Mouse (Mus musculus): Measurements from ENCODE around the gene Serpinb8. TPM values are rescaled to one million over a fixed set of nuclear protein-coding genes. Genes with fewer than 3 reads are reported as not detected.

Serpinb8 gene
- polyA plus RNA-seq, 1 experiment from 2014 or later: 1.7 TPM

DNA sequence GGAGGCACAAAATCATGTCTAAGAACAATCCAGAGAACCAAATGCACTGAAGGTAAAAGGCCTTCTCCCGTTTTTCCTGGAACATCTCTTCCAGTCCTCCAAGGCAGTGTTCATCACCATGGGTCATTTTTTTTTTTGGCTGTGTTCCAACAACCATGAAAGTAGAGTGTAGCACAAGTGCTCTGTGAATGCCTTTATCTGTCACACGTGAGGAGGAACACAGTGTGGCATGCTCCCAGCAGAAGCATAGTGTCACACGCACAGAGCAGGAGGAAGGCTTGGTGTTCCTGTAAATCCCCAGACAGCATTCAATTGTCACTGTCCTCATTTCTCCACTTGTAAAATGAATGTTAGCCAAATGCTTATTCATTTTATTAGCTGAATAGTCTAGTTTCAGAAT, 2.8 kb downstream of the Serpinb8 start:
- Histone ChIP-seq H3K9ac (no peak overlapping the region), H3K27ac (no peak overlapping the region), H3K4me3 (no peak overlapping the region), H3K27me3 (no peaks in the 10 kb centered on the region), H3K4me2 (replicated peaks) (no peak overlapping the region), H3K4me1 (no peaks in the 10 kb centered on the region), H3K9me3 (replicated peaks) (no peaks in the 10 kb centered on the region), H3K36me3 (no peaks in the 10 kb centered on the region)
- WGBS: 80% methylated on average over 3 of the region's 3 CpGs
- ATAC-seq (ENCODE audit: low FRiP score): no peak

DNA sequence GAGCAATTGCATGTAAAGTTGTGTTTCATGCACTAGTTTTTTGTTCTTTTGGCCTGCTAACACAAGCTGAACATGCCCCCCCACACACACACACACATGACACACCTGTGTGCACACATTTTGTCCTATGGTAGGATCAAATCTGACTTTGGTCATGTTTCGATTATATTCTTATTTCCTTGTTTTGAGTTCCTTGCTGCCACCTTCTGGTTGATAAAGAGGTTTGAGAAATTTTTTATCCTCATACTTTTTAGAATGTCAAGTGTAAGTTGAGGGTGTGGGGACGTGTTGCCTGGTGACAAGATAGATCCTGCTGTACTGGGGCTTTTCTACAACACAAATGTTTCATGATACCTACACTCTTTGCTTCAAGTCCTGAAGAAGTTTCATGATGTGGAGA, 3.7 kb downstream of the Serpinb8 start:
- H3K27ac ChIP-seq: no peak overlapping the region
- H3K36me3 ChIP-seq: no peaks in the 10 kb centered on the region
- WGBS: 86% methylated on average over 2 of the region's 2 CpGs
- no peak for ATAC-seq (ENCODE audit: low FRiP score)
- H3K4me3 ChIP-seq: no peak overlapping the region
- no peaks in the 10 kb centered on the region for H3K9me3 ChIP-seq (replicated peaks)
- no peaks in the 10 kb centered on the region for H3K4me1 ChIP-seq
- no peaks in the 10 kb centered on the region for H3K27me3 ChIP-seq
- H3K4me2 ChIP-seq (replicated peaks): no peak overlapping the region
- H3K9ac ChIP-seq: no peak overlapping the region

- H3K4me3 ChIP-seq: no peak overlapping the region
- no peak overlapping the region for H3K4me2 ChIP-seq (replicated peaks)
- ATAC-seq (ENCODE audit: low FRiP score): no peak
- H3K27ac ChIP-seq: no peak overlapping the region
- no peaks in the 10 kb centered on the region for H3K4me1 ChIP-seq
- no peaks in the 10 kb centered on the region for H3K36me3 ChIP-seq
- no peaks in the 10 kb centered on the region for H3K27me3 ChIP-seq
- no peak overlapping the region for H3K9ac ChIP-seq
- no peaks in the 10 kb centered on the region for H3K9me3 ChIP-seq (replicated peaks)
These were observed 7.1 kb downstream of the Serpinb8 start for GRCm38 (mm10) chr1:107596874-107597273.

DNA sequence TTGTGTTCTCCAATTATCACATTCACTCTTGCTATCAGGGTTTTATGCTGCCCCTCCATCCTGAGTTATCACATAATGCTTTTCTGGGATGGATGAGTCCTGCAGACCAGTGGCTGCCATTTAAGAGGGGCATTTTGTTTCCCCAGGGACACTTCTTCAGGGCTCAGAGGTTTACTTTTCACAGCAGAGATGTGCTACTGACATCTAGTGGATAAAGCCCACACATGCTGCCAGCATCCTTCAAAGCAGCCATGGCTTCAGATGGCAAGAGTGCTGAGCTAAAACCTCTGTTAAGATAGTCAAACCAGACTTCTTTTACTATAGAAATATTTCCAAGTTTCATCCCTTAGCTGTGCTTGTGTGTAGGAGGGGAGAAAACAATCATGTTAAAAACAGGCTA, 8.7 kb downstream of the Serpinb8 start:
- Histone ChIP-seq H3K36me3 (no peaks in the 10 kb centered on the region), H3K4me3 (no peak overlapping the region), H3K9me3 (replicated peaks) (no peaks in the 10 kb centered on the region), H3K4me1 (no peaks in the 10 kb centered on the region), H3K27ac (no peak overlapping the region), H3K27me3 (no peaks in the 10 kb centered on the region), H3K9ac (no peak overlapping the region), H3K4me2 (replicated peaks) (no peak overlapping the region)
- ATAC-seq (ENCODE audit: low FRiP score): no peak

- H3K4me1 ChIP-seq: no peaks in the 10 kb centered on the region
- no peaks in the 10 kb centered on the region for H3K9me3 ChIP-seq (replicated peaks)
- no peak overlapping the region for H3K9ac ChIP-seq
- no peaks in the 10 kb centered on the region for H3K27me3 ChIP-seq
- H3K27ac ChIP-seq: no peak overlapping the region
- WGBS: 71% methylated on average over 1 of the region's 1 CpGs
- no peak overlapping the region for H3K4me2 ChIP-seq (replicated peaks)
- H3K4me3 ChIP-seq: no peak overlapping the region
- no peaks in the 10 kb centered on the region for H3K36me3 ChIP-seq
- ATAC-seq (ENCODE audit: low FRiP score): no peak
These were observed 19.1 kb downstream of the Serpinb8 start for GRCm38 (mm10) chr1:107608942-107609341.

DNA sequence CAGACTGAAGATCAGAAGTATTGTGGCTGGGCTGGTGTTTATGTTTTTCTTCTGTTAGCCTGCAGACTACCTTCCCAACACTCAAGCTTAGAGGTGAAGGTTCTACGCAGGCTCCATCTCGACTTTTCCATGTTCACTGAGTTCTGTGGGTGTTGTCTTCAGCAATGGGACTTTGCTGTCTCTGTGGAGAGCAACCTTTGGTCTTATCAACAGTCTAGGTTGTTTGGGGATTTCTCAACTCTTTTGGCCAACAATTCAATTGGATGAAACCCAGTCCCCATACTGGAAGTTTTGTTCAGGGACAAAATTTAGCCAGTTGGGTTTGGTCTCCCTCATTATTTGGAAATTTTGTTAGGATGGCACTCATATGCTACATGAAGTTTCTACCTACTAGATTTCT, 24.3 kb downstream of the Serpinb8 start:
- no peaks in the 10 kb centered on the region for H3K9me3 ChIP-seq (replicated peaks)
- H3K36me3 ChIP-seq: no peaks in the 10 kb centered on the region
- 87% methylated on average over 2 of the region's 2 CpGs for WGBS
- H3K9ac ChIP-seq: no peak overlapping the region
- no peak for ATAC-seq (ENCODE audit: low FRiP score)
- no peak overlapping the region for H3K4me2 ChIP-seq (replicated peaks)
- no peak overlapping the region for H3K4me3 ChIP-seq
- no peak overlapping the region for H3K27ac ChIP-seq
- no peaks in the 10 kb centered on the region for H3K27me3 ChIP-seq
- H3K4me1 ChIP-seq: no peaks in the 10 kb centered on the region

GRCm38 (mm10) chr1:107622017-107622416, 32.2 kb downstream of the Serpinb8 start:
- Histone ChIP-seq H3K4me3 (no peak overlapping the region), H3K9ac (no peak overlapping the region), H3K36me3 (no peaks in the 10 kb centered on the region), H3K27me3 (no peaks in the 10 kb centered on the region), H3K9me3 (replicated peaks) (no peaks in the 10 kb centered on the region), H3K27ac (no peak overlapping the region), H3K4me1 (no peaks in the 10 kb centered on the region), H3K4me2 (replicated peaks) (no peak overlapping the region)
- WGBS: 67% methylated on average over 4 of the region's 4 CpGs
- no peak for ATAC-seq (ENCODE audit: low FRiP score)

DNA sequence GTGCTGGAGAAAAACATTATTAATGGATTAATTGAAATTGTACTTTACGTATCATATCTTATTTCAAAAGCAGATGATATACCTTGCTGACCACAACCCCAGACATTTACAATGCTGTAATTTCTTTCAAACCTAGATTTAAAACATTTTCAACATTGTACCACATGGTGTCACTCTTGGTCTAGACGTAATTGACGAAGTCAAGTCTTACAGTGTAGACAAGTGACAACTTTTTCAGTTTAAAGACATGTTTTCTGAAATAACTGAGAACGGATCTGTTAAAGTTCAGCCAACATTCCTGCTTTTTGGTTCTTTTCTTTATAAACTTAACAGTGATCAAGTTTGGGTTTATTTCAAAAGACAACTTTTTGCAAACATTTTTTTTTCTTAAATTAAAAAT, 46.1 kb downstream of the Serpinb8 start:
- WGBS: 42% methylated on average over 4 of the region's 4 CpGs
- H3K27ac ChIP-seq: no peak overlapping the region
- no peaks in the 10 kb centered on the region for H3K9me3 ChIP-seq (replicated peaks)
- no peak overlapping the region for H3K4me3 ChIP-seq
- no peaks in the 10 kb centered on the region for H3K36me3 ChIP-seq
- no peak overlapping the region for H3K4me2 ChIP-seq (replicated peaks)
- H3K4me1 ChIP-seq: no peaks in the 10 kb centered on the region
- no peak for ATAC-seq (ENCODE audit: low FRiP score)
- no peak overlapping the region for H3K9ac ChIP-seq
- H3K27me3 ChIP-seq: no peaks in the 10 kb centered on the region

DNA sequence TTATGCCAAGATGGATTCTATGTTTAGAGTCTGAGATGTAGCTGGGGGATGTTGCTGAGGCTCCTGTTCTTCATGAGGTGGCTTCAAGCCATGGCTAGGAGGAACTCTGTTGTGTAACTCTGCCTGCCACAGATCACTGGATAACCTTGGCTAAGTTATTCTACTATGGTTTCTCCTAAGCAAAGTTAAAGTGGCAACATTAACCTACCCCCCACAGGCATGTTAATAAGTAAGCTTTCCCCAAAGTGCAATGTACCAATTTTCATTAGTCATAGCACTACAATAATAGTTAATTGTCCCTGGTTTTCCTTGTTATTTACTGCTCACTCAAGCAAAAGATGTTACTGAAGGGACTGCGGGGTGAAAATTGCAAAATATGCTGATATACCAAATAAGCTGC, 48.2 kb downstream of the Serpinb8 start:
- no peaks in the 10 kb centered on the region for H3K4me1 ChIP-seq
- H3K27me3 ChIP-seq: no peaks in the 10 kb centered on the region
- H3K36me3 ChIP-seq: no peaks in the 10 kb centered on the region
- H3K27ac ChIP-seq: no peak overlapping the region
- H3K4me2 ChIP-seq (replicated peaks): no peak overlapping the region
- ATAC-seq (ENCODE audit: low FRiP score): no peak
- WGBS: 78% methylated on average over 1 of the region's 1 CpGs
- no peak overlapping the region for H3K4me3 ChIP-seq
- H3K9ac ChIP-seq: no peak overlapping the region
- H3K9me3 ChIP-seq (replicated peaks): no peaks in the 10 kb centered on the region

DNA sequence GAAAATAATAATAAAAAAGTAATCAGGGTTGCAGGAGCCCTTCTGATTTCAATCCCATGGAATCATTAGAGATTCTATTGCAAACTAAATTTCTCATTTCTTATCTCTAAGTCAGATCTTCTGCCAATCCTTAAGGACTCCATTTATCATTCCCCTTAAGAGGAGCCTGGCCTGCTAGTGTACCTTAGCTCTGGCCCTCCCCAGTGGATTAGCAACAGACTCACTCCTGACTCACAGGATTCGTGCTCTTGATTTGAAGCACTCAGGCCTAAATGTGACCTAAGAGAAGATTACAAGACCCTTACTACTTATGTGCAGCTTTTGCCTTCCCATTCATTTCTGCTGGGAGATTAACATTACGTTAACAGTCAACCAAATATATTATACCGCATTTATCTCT, 48.7 kb downstream of the Serpinb8 start:
- no peaks in the 10 kb centered on the region for H3K9me3 ChIP-seq (replicated peaks)
- no peaks in the 10 kb centered on the region for H3K36me3 ChIP-seq
- H3K4me3 ChIP-seq: no peak overlapping the region
- H3K27ac ChIP-seq: no peak overlapping the region
- H3K4me1 ChIP-seq: no peaks in the 10 kb centered on the region
- ATAC-seq (ENCODE audit: low FRiP score): no peak
- H3K4me2 ChIP-seq (replicated peaks): no peak overlapping the region
- no peak overlapping the region for H3K9ac ChIP-seq
- 89% methylated on average over 3 of the region's 3 CpGs for WGBS
- no peaks in the 10 kb centered on the region for H3K27me3 ChIP-seq

GRCm38 (mm10) chr1:107642457-107643118, 52.8 kb downstream of the Serpinb8 start:
- Histone ChIP-seq H3K27ac (no peak overlapping the region), H3K9me3 (replicated peaks) (no peaks in the 10 kb centered on the region), H3K36me3 (no peaks in the 10 kb centered on the region), H3K9ac (no peak overlapping the region), H3K4me3 (no peak overlapping the region), H3K4me1 (no peaks in the 10 kb centered on the region), H3K4me2 (replicated peaks) (no peak overlapping the region), H3K27me3 (no peaks in the 10 kb centered on the region)
- ATAC-seq (ENCODE audit: low FRiP score): no peak
- WGBS: 79% methylated on average over 2 of the region's 2 CpGs

DNA sequence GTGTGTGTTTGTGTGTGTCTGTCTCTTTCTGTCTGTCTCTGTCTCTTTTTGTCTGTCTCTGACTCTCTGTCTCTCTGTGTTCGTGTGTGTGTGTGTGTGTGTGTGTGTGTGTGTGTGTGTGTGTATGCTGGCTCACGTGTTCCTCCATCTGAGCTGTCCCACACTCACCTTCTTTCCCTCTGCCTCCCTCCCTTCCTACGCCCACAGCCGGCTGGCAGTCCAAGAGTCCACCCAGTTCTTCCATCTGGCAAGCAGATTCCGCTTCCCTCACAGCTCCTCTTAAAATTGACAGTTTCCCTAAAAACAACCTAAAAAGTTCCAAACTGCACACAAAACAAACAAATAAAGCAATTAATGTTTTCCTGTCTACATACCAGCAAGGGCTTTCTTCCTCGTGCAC, 55.3 kb downstream of the Serpinb8 start:
- no peaks in the 10 kb centered on the region for H3K4me1 ChIP-seq
- no peaks in the 10 kb centered on the region for H3K36me3 ChIP-seq
- H3K4me2 ChIP-seq (replicated peaks): no peak overlapping the region
- H3K4me3 ChIP-seq: no peak overlapping the region
- no peaks in the 10 kb centered on the region for H3K27me3 ChIP-seq
- WGBS: 85% methylated on average over 5 of the region's 6 CpGs
- no peak overlapping the region for H3K27ac ChIP-seq
- H3K9ac ChIP-seq: no peak overlapping the region
- ATAC-seq (ENCODE audit: low FRiP score): no peak
- H3K9me3 ChIP-seq (replicated peaks): no peaks in the 10 kb centered on the region

DNA sequence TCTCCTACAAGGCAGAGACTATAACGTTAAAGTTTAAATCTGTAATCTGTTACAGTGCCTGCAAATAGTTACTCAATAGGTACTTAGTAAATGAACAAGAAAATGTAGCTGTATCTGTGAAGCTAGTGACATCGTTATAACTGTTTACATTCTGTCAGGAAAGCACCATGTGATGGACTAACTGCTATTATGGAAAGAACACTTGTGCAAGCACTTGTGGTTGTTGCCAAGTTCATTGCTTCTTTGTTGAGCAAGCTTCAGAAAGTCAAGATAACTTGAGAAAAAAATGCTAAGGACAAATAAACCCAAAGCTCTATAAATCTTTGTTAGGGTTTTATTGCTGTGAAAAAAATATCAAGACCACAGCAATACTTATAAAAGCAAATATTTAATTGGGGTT, 67.9 kb downstream of the Serpinb8 start:
- 88% methylated on average over 2 of the region's 2 CpGs for WGBS
- Histone ChIP-seq H3K27ac (no peak overlapping the region), H3K4me1 (no peaks in the 10 kb centered on the region), H3K9me3 (replicated peaks) (no peaks in the 10 kb centered on the region), H3K9ac (no peak overlapping the region), H3K4me2 (replicated peaks) (no peak overlapping the region), H3K4me3 (no peak overlapping the region), H3K27me3 (no peaks in the 10 kb centered on the region), H3K36me3 (no peaks in the 10 kb centered on the region)
- no peak for ATAC-seq (ENCODE audit: low FRiP score)
